Mouse (Mus musculus): Measurements from ENCODE around the gene Hydin. TPM values are rescaled to one million over a fixed set of nuclear protein-coding genes. Genes with fewer than 3 reads are reported as not detected.

Hydin gene
- total RNA-seq, 2 experiments from 2014 or later = 0.05 to 0.10 TPM

- no peak for DNase-seq
Observed at GRCm38 (mm10) chr8:110633814-110634213, 367.0 kb downstream of the Hydin start.

- DNase-seq = peak; percentile 39
Observed at GRCm38 (mm10) chr8:110636182-110636581, 369.4 kb downstream of the Hydin start.

- no peak for DNase-seq
Observed at GRCm38 (mm10) chr8:110642331-110642730, 375.6 kb downstream of the Hydin start.

- no peak for DNase-seq
Observed at GRCm38 (mm10) chr8:110643177-110643576, 376.4 kb downstream of the Hydin start.

- no peak for DNase-seq
Observed at GRCm38 (mm10) chr8:110644422-110644821, 377.6 kb downstream of the Hydin start.

GRCm38 (mm10) chr8:110644901-110645300 is 378.1 kb downstream of the Hydin start:
- DNase-seq = no peak

GRCm38 (mm10) chr8:110645340-110645739 is 378.6 kb downstream of the Hydin start:
- DNase-seq = no peak

GRCm38 (mm10) chr8:110646064-110646463 is 379.3 kb downstream of the Hydin start:
- DNase-seq = peak; percentile 68

- no peak for DNase-seq
Observed at GRCm38 (mm10) chr8:110648577-110648976, 381.8 kb downstream of the Hydin start.

GRCm38 (mm10) chr8:110649286-110649685 is 382.5 kb downstream of the Hydin start:
- DNase-seq = no peak

GRCm38 (mm10) chr8:110650838-110651237 is 384.1 kb downstream of the Hydin start:
- DNase-seq = no peak

- no peak for DNase-seq
Observed at GRCm38 (mm10) chr8:110651847-110652246, 385.1 kb downstream of the Hydin start.

- DNase-seq = no peak
Observed at GRCm38 (mm10) chr8:110654075-110655060, 387.6 kb downstream of the Hydin start.

- DNase-seq = no peak
Observed at GRCm38 (mm10) chr8:110655827-110656226, 389.1 kb downstream of the Hydin start.

GRCm38 (mm10) chr8:110657661-110658060 is 390.9 kb downstream of the Hydin start:
- DNase-seq = peak; percentile 64

Small RNAs within 50 kb of the gene (microRNA-seq; reads per million reads assigned to microRNA genes)
- gene Gm44489 (ENCODE audit: borderline replicate concordance in 2 of 2) (0 reads per million in 2 experiments), gene Gm47306 (ENCODE audit: borderline replicate concordance in 2 of 2) (0 reads per million in 2 experiments)

Other genes with a start within 250 kb of the Hydin start
- not detected for gene Chst4, start 227.2 kb upstream of the Hydin start, total RNA-seq (2021)
- 1 to 10 TPM; 5.7 to 7.2 TPM for gene Zfp612, start 187.2 kb upstream of the Hydin start, total RNA-seq (2021)
- not detected for gene Gm21964, start 165.8 kb upstream of the Hydin start, total RNA-seq (2021)
- gene Gm17720, start 164.2 kb upstream of the Hydin start, total RNA-seq (2021) = not detected
- gene Calb2, start 98.8 kb upstream of the Hydin start, total RNA-seq (2021) = not detected
- gene Cmtr2, start 51.3 kb upstream of the Hydin start, total RNA-seq (2021) = 1 to 10 TPM; 2.3 to 2.7 TPM

Data from gastrocnemius, postnatal 25 days (tissue).